ENCODE assay signal across 14 mouse cellular contexts in the genomic region with DNA sequence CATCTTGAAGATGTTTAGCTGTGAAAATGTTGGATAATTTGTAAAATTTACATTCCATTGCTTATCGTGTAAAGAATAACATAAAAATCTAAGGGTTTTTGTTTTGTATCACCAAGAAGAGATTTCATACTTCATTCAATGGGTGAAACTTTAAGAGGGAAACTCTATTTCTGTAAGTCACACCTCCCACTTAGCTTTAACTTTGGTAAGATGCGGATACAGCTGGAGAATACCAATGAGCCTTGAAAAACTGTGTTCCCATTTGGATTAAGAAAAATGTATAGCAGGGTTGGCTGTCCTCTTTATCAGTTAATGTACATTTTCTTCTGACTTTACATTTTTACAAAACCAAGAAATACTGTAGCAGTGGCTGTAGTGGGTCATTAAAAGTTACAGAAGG. TPM values are rescaled to one million over a fixed set of nuclear protein-coding genes. Genes with fewer than 3 reads are reported as not detected.
A peak's percentile ranks its signal among the peaks of the same experiment; 100 is the strongest.
DNase-seq lines count a peak whose midpoint lies in the region.
"Had no signal": no experiment of that assay in that cellular context is flagged by ENCODE, and none has a peak within 500 bp of the region (broad histone marks: within the 10 kb centered on the region; RNA-seq: fewer than 3 reads in every experiment).

No protein-coding gene starts in this region.

- peak; percentile 18 for DNase-seq in left cerebral cortex, adult 11 months (ENCODE audit: low spot score)
- DNase-seq in left cerebral cortex, adult 8-10 months (ENCODE audit: low spot score in 2 of 2) = no peak
- DNase-seq in right cerebral cortex, adult 18-20 months = peak; percentile 30
- no peak for DNase-seq in right cerebral cortex, postnatal 10 days (ENCODE audit: low spot score in 2 of 2)
- DNase-seq in telencephalon, adult 2 months (ENCODE audit: low read depth, low spot score) = peak; percentile 79
- DNase-seq in urinary bladder, adult 2 months (ENCODE audit: low spot score) = no peak
- DNase-seq: adrenal gland, adult 2 months; adrenal gland, postnatal 10 days; adrenal gland, postnatal 25 days; cerebellum, adult 11-12 months; cerebellum, adult 2 months; cerebellum, adult 9-10 months; cerebellum, postnatal 10 days; cerebellum, postnatal 25 days had no signal

RNA-seq across cellular contexts. Expression of a gene that starts 8.5 kb away (rescaled TPM):
- total RNA-seq in left cerebral cortex, adult 8-10 months (2022) = 100 to 1,000 TPM; 130 to 148 (median 137) TPM
- polyA plus RNA-seq in urinary bladder, adult 2 months (2012; rRNA removed) = 32.8 and 47.1 TPM in 2 replicates

Comparison
In these comparisons a context has a peak if more than half of its experiments do, and no peak if none do; other contexts are left out.
1. DNase-seq: peak in left cerebral cortex, adult 11 months (single experiment), right cerebral cortex, adult 18-20 months (single experiment) and telencephalon, adult 2 months (single experiment); none in left cerebral cortex, adult 8-10 months (0 of 2), right cerebral cortex, postnatal 10 days (0 of 2) and urinary bladder, adult 2 months (single experiment).